Mouse (Mus musculus) MEL (cell line): ENCODE measurements at regions not wholly inside any gene's neighbourhood (a gene's known extent, or its start where the extent isn't known, plus 50 kb on each side); places are given as distances from the start of the nearest gene placed in this dataset.

ENCODE experiments used
- CHD1 ChIP-seq: IDR thresholded peaks from 2 replicates; pipeline ENCODE4 v1.6.1; 2012; ENCODE audit warnings: low read depth, mild to moderate bottlenecking, inconsistent platforms, low read length, improper control_type of control experiment
- CTCF ChIP-seq, 3 experiments: IDR thresholded peaks in 2 of 3; conservative IDR thresholded peaks in 1 of 3; 2 replicates each; pipeline ENCODE4 v1.5.1; 2011 to 2012; ENCODE audit warnings: low read length in 3 of 3, low read depth in 2 of 3, mild to moderate bottlenecking in 2 of 3, improper control_type of control experiment in 1 of 3, inconsistent platforms in 1 of 3, mixed read lengths in 1 of 3, moderate library complexity in 1 of 3; ENCODE audit not compliant: control insufficient read depth in 1 of 3, insufficient read depth in 1 of 3, poor library complexity in 1 of 3, severe bottlenecking in 1 of 3
- E2F4 ChIP-seq: IDR thresholded peaks from 2 replicates; pipeline ENCODE4 v1.6.1; 2011; ENCODE audit warnings: low read depth, low read length, improper control_type of control experiment, borderline replicate concordance
- ELF1 ChIP-seq: IDR thresholded peaks from 2 replicates; pipeline ENCODE4 v1.6.1; 2014; ENCODE audit warnings: low read depth, mild to moderate bottlenecking, inconsistent platforms, low read length, improper control_type of control experiment, moderate library complexity
- HCFC1 ChIP-seq: IDR thresholded peaks from 2 replicates; pipeline ENCODE4 v1.6.1; 2012; ENCODE audit warnings: low read depth, mild to moderate bottlenecking, inconsistent platforms, low read length, improper control_type of control experiment, moderate library complexity
- MAX ChIP-seq: IDR thresholded peaks from 2 replicates; pipeline ENCODE4 v1.6.1; 2011; ENCODE audit warnings: low read length, improper control_type of control experiment
- MYB ChIP-seq: IDR thresholded peaks from 2 replicates; pipeline ENCODE4 v1.6.1; 2011; ENCODE audit warnings: mild to moderate bottlenecking, low read depth, low read length, improper control_type of control experiment
- POLR2A ChIP-seq, 2 experiments: IDR thresholded peaks; 2 replicates each; pipeline ENCODE4 v1.6.1; 2011 to 2012; ENCODE audit warnings: low read length in 2 of 2, mild to moderate bottlenecking in 2 of 2, control low read depth in 1 of 2, improper control_type of control experiment in 1 of 2, low read depth in 1 of 2, moderate library complexity in 1 of 2; ENCODE audit not compliant: control insufficient read depth in 1 of 2, insufficient read depth in 1 of 2, poor library complexity in 1 of 2
- RAD21 ChIP-seq: IDR thresholded peaks from 2 replicates; pipeline ENCODE4 v1.6.1; 2011; ENCODE audit warnings: mild to moderate bottlenecking, low read depth, low read length, improper control_type of control experiment
- SIN3A ChIP-seq: IDR thresholded peaks from 2 replicates; pipeline ENCODE4 v1.6.1; 2012; ENCODE audit warnings: low read length, improper control_type of control experiment, inconsistent platforms
- TCF12 ChIP-seq: IDR thresholded peaks from 2 replicates; pipeline ENCODE4 v1.6.1; 2014; ENCODE audit warnings: low read depth, mild to moderate bottlenecking, inconsistent platforms, low read length, improper control_type of control experiment, moderate library complexity
- ZNF384 ChIP-seq: IDR thresholded peaks from 2 replicates; pipeline ENCODE4 v1.6.1; 2012; ENCODE audit warnings: low read depth, mild to moderate bottlenecking, inconsistent platforms, low read length, improper control_type of control experiment

DNA sequence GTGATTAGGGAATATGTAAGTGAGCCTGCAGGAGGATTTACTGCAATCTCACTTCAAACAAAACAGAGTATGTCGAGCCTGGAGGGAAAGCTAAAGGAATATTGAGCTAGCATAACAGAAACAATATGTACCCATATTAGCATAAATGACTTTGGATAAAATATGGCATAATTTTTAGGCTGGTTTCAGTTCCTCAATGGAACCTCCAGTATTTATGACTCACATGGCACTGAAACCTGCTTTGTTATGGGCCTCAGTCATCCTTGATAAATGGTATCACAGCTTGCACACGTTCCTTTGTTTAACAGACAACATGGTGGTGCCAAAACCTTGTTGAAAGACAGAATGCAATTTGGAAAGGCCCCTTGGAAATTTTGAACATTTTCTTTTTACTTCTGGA is 130.8 kb upstream of the Fgf10 start:
- no peak for TF ChIP-seq CTCF (IDR thresholded peaks at IDR 0.05 in 2 of 3, conservative IDR thresholded peaks at IDR 0.05 in 1 of 3; ENCODE audit: control insufficient read depth in 1 of 3, insufficient read depth in 1 of 3, low read depth in 2 of 3, low read length in 3 of 3, poor library complexity in 1 of 3, severe bottlenecking in 1 of 3)
- no peak for TF ChIP-seq SIN3A
- TF ChIP-seq POLR2A (IDR thresholded peaks at IDR 0.05; ENCODE audit: control insufficient read depth in 1 of 2, insufficient read depth in 1 of 2, low read depth in 1 of 2, low read length in 2 of 2, poor library complexity in 1 of 2) = no peak
- TF ChIP-seq RAD21 = no peak
- no peak for TF ChIP-seq ZNF384
- no peak for TF ChIP-seq HCFC1
- TF ChIP-seq ELF1 = no peak
- TF ChIP-seq MAX = no peak
- no peak for TF ChIP-seq E2F4
- no peak for TF ChIP-seq TCF12
- no peak for TF ChIP-seq CHD1
- TF ChIP-seq MYB = no peak
